Mouse (Mus musculus): ENCODE data around the gene Osgin1. TPM values are rescaled to one million over a fixed set of nuclear protein-coding genes. Genes with fewer than 3 reads are reported as not detected.

The Osgin1 gene
- under 1 TPM in 1 of 2 experiments, not detected in 1; 0.40 TPM for total RNA-seq (2021)
- long read RNA-seq, experiment 1: 0 reads
- long read RNA-seq, experiment 2, partial matches to known transcripts: 0 of 3 reads
- long read RNA-seq, experiment 2, other reads (novel, unspliced or antisense): 1 of 3 reads

GRCm38 (mm10) chr8:119433582-119434174 lies at the start of gene Osgin1:
Osgin1 (plus strand) TSS chr8:119434124.
- DNase-seq (ENCODE audit: extremely low spot score in 1 of 2, low spot score in 2 of 2): no peak
- intact Hi-C loops (cut with DNase I): no loop called here
- Histone ChIP-seq H3K4me3 (no peak within 1 kb of the TSS), H3K27ac (no peak within 1 kb of the TSS)
- TF ChIP-seq CTCF (IDR thresholded peaks at IDR 0.05): no peak

- Histone ChIP-seq H3K4me3 (no peak overlapping the region), H3K27ac (no peak overlapping the region)
- peak; percentile 76 to 77 for DNase-seq (ENCODE audit: extremely low spot score in 1 of 2, low spot score in 2 of 2)
- intact Hi-C loops (cut with DNase I): loop anchor here (2.0 to 5.0 kb wide), 3 partner anchors 74 to 1757 kb away; no protein-coding TSS in a partner anchor
- TF ChIP-seq CTCF (IDR thresholded peaks at IDR 0.05): peak; percentile 78
Measured at GRCm38 (mm10) chr8:119384478-119384877, 49.4 kb upstream of the Osgin1 start.

DNA sequence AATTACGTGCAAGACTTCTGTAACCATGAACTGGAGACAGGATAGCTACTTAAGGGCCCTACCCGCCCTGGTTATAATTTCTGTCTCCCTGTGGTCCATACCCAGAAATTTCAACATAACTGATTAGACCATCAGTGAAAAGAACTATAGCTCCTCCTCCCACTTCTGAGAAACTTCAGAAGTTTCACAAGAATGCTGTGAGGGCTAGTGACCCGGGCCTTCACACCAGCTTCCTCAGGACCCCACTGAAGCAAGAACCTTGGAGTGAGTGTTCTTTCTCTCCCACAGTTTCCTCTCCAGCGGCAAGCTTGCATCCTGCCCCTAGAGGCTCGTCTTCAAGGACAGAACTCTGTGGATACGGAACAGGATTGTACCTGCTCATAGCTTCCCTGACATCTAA lies 48.1 kb upstream of the Osgin1 start:
- intact Hi-C loops (cut with DNase I): loop anchor here (2.0 kb wide), 2 partner anchors 75 to 161 kb away; no protein-coding TSS in a partner anchor
- Histone ChIP-seq H3K27ac (no peak overlapping the region), H3K4me3 (no peak overlapping the region)
- no peak for DNase-seq (ENCODE audit: extremely low spot score in 1 of 2, low spot score in 2 of 2)
- no peak for TF ChIP-seq CTCF (IDR thresholded peaks at IDR 0.05)

- TF ChIP-seq CTCF (IDR thresholded peaks at IDR 0.05): no peak
- Histone ChIP-seq H3K27ac (no peak overlapping the region), H3K4me3 (no peak overlapping the region)
- intact Hi-C loops (cut with DNase I): no loop called here
- DNase-seq (ENCODE audit: extremely low spot score in 1 of 2, low spot score in 2 of 2): no peak
Measured at GRCm38 (mm10) chr8:119386988-119387387, 46.9 kb upstream of the Osgin1 start.

DNA sequence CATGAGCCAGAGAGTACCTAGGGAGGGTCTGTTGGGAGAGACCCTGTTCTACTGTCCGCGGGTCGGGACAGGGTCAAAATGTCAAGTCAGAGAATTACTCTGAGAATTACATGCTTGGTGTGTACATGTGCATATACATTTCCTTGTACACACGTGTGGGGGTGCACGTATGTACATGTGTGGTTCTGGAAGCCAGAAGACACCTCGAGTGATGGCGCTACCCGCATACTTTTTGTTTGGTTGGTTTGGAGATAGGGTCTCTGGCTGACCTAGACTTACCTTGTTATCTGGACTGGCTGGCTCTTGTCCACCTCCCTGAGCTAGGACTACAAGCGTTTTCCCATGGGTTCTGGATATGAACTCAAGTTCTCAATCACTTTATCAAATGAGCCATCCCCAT lies 39.8 kb upstream of the Osgin1 start:
- intact Hi-C loops (cut with DNase I): no loop called here
- H3K4me3 ChIP-seq: peak overlapping the region; percentile 88
- H3K27ac ChIP-seq: peak overlapping the region; percentile 91
- no peak for TF ChIP-seq CTCF (IDR thresholded peaks at IDR 0.05)
- no peak for DNase-seq (ENCODE audit: extremely low spot score in 1 of 2, low spot score in 2 of 2)

GRCm38 (mm10) chr8:119394524-119395026 lies 39.3 kb upstream of the Osgin1 start, which contains the start of gene Mlycd:
Mlycd (plus strand) TSS chr8:119394878.
- peak; percentile 91 to 93 for DNase-seq (ENCODE audit: extremely low spot score in 1 of 2, low spot score in 2 of 2)
- peak within 1 kb of the TSS; percentile 88 for H3K4me3 ChIP-seq
- intact Hi-C loops (cut with DNase I): no loop called here
- H3K27ac ChIP-seq: peak within 1 kb of the TSS; percentile 91
- no peak for TF ChIP-seq CTCF (IDR thresholded peaks at IDR 0.05)

DNA sequence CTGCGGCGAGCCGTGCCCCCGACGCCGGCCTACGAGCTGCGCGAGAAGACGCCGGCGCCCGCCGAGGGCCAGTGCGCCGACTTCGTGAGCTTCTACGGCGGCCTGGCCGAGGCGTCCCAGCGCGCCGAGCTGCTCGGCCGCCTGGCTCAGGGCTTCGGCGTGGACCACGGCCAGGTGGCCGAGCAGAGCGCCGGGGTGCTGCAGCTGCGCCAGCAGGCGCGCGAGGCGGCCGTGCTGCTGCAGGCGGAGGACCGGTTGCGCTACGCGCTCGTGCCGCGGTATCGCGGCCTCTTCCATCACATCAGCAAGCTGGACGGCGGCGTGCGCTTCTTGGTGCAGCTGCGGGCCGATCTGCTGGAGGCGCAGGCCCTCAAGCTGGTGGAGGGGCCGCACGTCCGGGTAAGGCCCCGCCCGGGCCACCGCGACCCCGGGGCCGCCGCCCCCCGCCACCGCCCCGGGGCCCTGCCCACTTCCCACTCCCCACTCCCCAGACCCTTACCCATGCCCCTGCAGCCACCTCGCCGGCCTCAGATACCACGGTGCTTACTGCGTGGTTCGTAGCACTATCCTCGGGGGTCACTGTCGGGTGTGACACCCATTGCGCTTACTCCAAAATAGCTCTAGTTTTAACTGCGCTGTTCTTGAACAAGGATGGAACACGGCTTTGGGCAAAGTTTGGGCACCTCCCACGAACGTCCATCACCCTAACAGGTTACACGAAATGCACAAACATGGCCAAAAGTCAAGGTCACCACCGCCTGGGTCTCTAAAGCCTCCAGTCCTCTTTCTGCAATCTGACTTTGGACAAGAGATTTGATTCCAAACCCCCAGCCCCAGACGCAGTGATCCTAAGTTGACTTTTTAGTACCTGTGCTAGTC lies 38.6 kb upstream of the Osgin1 start:
- peak overlapping the region; percentile 91 for H3K27ac ChIP-seq
- H3K4me3 ChIP-seq: peak overlapping the region; percentile 88
- intact Hi-C loops (cut with DNase I): no loop called here
- DNase-seq (ENCODE audit: extremely low spot score in 1 of 2, low spot score in 2 of 2): no peak
- TF ChIP-seq CTCF (IDR thresholded peaks at IDR 0.05): no peak

- TF ChIP-seq CTCF (IDR thresholded peaks at IDR 0.05): no peak
- intact Hi-C loops (cut with DNase I): no loop called here
- no peak for DNase-seq (ENCODE audit: extremely low spot score in 1 of 2, low spot score in 2 of 2)
- no peak overlapping the region for H3K4me3 ChIP-seq
- H3K27ac ChIP-seq: no peak overlapping the region
Measured at GRCm38 (mm10) chr8:119398558-119398957, 35.4 kb upstream of the Osgin1 start.

GRCm38 (mm10) chr8:119399255-119399654 lies 34.7 kb upstream of the Osgin1 start:
- intact Hi-C loops (cut with DNase I): no loop called here
- H3K27ac ChIP-seq: no peak overlapping the region
- no peak for TF ChIP-seq CTCF (IDR thresholded peaks at IDR 0.05)
- no peak for DNase-seq (ENCODE audit: extremely low spot score in 1 of 2, low spot score in 2 of 2)
- H3K4me3 ChIP-seq: no peak overlapping the region

DNA sequence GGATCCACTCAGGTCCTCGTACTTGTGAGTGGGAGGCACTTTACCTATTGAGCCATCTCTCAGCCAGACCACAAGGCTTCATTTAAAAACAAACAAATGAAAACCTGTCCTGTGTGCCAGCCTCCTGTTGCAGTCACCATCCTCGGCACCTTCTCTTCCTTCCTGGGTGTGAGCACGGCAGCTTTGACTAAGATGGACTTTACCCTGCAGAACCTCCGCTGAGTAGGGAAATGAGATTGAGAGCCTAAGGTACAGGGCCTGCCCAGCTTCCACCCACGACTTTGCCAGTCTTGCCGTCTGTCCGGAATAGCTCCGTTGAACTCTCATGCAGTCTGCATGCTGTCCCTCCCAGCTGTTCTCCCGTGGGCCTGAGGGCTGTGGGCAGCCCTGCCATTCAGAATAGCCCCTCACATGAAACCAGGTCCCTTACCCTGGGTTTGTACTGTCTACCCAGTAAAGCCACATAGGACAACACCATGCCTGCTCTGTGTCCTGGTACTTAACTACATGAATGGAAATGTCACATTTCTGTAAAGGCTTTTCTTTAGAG lies 33.7 kb upstream of the Osgin1 start:
- no peak for TF ChIP-seq CTCF (IDR thresholded peaks at IDR 0.05)
- H3K4me3 ChIP-seq: no peak overlapping the region
- intact Hi-C loops (cut with DNase I): no loop called here
- DNase-seq (ENCODE audit: extremely low spot score in 1 of 2, low spot score in 2 of 2): no peak
- H3K27ac ChIP-seq: no peak overlapping the region

- DNase-seq (ENCODE audit: extremely low spot score in 1 of 2, low spot score in 2 of 2): no peak
- no peak overlapping the region for H3K27ac ChIP-seq
- TF ChIP-seq CTCF (IDR thresholded peaks at IDR 0.05): no peak
- no peak overlapping the region for H3K4me3 ChIP-seq
- intact Hi-C loops (cut with DNase I): no loop called here
Measured at GRCm38 (mm10) chr8:119400904-119401303, 33.0 kb upstream of the Osgin1 start.

- TF ChIP-seq CTCF (IDR thresholded peaks at IDR 0.05): no peak
- H3K4me3 ChIP-seq: no peak overlapping the region
- no peak for DNase-seq (ENCODE audit: extremely low spot score in 1 of 2, low spot score in 2 of 2)
- intact Hi-C loops (cut with DNase I): no loop called here
- no peak overlapping the region for H3K27ac ChIP-seq
Measured at GRCm38 (mm10) chr8:119403912-119404311, 30.0 kb upstream of the Osgin1 start.

Measured in left cerebral cortex, adult 2 months (tissue).